Mouse (Mus musculus): Measurements from ENCODE around the gene Kcnq2. TPM values are rescaled to one million over a fixed set of nuclear protein-coding genes. Genes with fewer than 3 reads are reported as not detected.

Kcnq2 gene
- polyA plus RNA-seq, 2 experiments from 2014 or later = not detected

DNA sequence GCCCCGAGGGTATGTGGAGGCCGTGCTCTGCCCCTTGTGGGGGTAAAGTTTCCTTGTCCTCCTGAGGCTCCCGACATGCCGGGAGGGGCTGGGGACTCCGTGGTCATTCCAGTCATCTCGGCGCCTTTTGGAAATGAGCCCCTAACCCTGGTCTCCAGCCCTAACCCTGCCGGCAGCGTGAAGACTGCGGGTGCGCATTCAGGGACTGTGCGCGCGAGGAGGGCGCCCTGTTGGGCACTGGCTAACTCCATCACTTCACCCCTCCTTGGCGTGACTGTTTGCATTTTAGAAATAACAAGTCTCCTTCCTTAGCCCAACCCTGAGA, 95.8 kb downstream of the Kcnq2 start:
- ATAC-seq = no peak

DNA sequence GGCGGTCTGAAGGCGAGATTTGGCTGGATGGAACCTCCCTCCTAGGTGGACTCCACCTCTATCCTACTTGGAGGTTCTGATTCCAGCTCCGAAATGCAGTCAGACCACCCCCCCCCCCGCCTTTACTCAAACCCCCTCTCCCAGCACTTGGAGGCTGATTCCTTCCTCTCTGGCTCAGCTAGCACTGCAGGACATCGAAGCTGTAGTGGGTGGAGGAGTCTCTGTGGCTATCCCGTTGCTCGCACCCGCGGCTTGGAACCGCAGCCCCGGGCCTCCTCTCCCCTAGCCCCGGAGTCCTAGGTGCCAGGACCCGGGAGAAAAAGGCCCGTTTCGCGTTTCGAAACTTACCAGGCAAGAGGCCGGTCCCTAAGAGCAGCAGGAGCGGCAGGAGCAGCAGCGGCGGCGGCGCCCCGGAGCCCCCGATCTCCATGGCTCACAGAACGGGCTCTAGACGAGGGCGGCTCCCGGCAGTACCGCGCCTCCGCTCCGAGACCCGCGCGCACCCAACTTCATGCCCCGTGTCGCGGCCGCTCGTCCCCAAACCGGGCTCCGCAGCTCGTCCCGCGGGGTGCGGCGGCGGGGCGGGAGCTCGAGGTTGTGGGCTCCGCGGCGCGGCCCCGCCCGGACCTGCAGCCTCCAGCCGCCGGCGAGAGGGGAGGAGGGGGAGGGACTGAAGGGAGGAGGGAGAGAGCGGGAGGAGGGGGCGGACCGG, 96.3 kb downstream of the Kcnq2 start:
- ATAC-seq = no peak

DNA sequence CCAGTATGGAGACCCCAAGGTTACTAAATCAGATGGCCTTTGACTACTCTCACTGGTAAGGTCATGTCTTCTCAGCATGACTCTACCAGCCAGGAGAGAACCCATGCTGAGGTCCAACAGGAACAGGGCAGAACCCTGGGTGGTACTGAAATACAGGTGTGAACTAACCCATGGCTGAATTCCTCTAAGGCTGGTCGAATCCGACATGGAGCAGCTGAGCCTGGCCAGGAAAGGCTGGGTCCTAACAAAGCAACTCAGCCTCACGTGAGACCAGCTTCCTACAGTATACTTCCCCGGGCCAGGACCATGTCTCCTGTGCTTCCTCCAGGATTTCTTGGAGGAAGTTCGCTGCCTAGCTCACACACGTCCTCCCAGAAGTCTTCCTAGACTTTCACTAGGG, 98.5 kb downstream of the Kcnq2 start:
- ATAC-seq = no peak

DNA sequence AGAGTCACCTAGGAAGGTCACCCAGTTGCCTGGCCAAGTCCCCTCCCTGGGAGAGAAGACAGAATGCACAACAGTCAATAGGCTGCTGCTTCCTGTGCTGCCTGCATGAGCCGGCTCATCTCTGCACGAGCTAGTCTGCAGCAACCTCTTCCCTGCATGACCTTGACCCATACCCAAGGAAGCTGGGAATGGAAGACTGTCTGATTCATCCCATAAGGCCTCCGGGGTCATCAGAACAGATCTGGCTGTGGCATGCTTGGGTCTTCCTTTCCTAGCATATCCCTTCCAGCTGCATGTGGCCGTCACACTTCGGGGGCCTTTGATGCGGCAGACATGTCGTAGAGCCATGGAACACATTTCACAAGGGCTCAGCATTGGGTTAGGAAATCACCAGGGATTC, 99.9 kb downstream of the Kcnq2 start:
- ATAC-seq = no peak

DNA sequence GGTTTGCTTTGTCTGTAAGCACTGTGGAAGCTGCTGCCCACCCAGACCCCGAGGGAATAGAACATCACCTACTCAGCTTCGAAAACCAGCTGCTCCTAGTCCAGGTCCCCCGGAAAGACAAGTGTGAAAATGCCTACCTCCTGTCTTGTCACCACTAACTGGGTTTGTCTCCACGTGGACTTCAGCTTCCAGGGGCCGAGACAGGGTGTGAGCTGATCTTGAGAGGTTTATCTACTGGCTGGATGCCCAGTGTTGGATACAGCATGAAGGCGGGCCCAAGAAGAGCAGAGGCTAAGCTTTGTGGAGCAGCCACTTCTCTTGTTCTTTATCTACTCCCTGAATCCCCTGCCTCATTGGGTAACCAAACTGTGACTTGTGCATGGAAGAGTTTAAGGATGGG, 101.8 kb downstream of the Kcnq2 start:
- ATAC-seq = no peak

DNA sequence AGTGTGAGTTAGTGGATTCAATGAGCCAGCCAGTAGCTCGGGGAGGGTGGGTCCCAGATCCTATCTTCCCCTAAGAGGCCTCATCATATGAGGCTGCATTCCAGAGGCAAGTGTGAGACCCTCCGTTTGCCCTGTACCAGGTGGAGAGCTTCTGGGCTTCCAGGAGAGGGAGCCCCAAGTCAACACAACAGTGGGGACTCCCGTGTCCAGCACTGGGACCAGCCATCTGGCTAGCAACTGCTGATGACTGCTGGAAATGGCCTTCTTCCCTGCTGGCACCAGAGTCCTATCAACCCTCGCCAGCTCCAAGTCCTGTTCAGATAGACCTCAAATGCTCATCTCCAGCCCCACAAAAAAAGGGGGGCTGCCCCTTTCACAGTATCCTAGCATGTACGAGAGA, 102.7 kb downstream of the Kcnq2 start:
- no peak for ATAC-seq

DNA sequence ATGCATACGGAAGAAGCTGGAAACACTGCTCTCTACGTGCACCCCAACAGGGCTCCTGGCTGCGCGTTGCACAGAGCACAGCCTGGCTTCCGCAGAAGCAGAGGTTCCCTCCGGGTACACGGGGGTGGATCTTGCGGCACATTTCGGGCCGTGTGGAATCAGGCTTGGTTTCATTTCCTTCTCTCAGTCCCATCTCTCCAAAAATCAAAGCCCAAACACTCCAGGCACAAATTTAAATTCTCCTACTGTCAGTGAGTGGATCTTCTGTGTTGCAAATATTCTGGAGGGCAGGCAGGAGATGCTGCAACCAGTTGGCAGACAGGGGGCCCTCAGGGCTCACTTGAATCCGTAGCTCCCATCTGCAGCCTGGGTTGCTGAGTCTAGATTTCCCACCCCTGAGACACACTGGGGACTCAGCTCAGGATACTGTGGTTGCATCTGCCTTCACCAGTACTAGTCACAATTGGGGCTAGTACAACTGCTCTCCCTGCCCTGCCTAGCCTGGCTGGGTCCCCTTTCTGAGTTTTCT, 103.6 kb downstream of the Kcnq2 start:
- ATAC-seq = no peak

Other genes with a start within 250 kb of the Kcnq2 start
- 1 to 10 TPM; 7.5 to 9.2 TPM for gene Ythdf1, start 214.4 kb downstream of the Kcnq2 start, polyA plus RNA-seq (2017; shearing (Covaris generic))
- not detected for gene Birc7, start 206.3 kb downstream of the Kcnq2 start, polyA plus RNA-seq (2017; shearing (Covaris generic))
- not detected for gene Nkain4, start 180.6 kb downstream of the Kcnq2 start, polyA plus RNA-seq (2017; shearing (Covaris generic))
- 10 to 100 TPM; 42.6 to 73.0 TPM for gene Arfgap1, start 168.1 kb downstream of the Kcnq2 start, polyA plus RNA-seq (2017; shearing (Covaris generic))
- gene Col20a1, start 148.8 kb downstream of the Kcnq2 start, polyA plus RNA-seq (2017; shearing (Covaris generic)) = under 1 TPM; 0.36 to 0.38 TPM
- not detected for gene Chrna4, start 91.8 kb downstream of the Kcnq2 start, polyA plus RNA-seq (2017; shearing (Covaris generic))
- not detected for gene Eef1a2, start 21.7 kb upstream of the Kcnq2 start, polyA plus RNA-seq (2017; shearing (Covaris generic))
- 100 to 1,000 TPM; 138 to 145 TPM for gene Ppdpf, start 51.9 kb upstream of the Kcnq2 start, polyA plus RNA-seq (2017; shearing (Covaris generic))
- under 1 TPM in 1 of 2 experiments, not detected in 1; 0.08 TPM for gene Ptk6, start 67.5 kb upstream of the Kcnq2 start, polyA plus RNA-seq (2017; shearing (Covaris generic))
- gene Srms, start 77.9 kb upstream of the Kcnq2 start, polyA plus RNA-seq (2017; shearing (Covaris generic)) = under 1 TPM; 0.42 to 0.70 TPM
- 1 to 10 TPM in 1 of 2 experiments, not detected in 1; 1.3 TPM for gene Fndc11, start 84.7 kb upstream of the Kcnq2 start, polyA plus RNA-seq (2017; shearing (Covaris generic))
- 10 to 100 TPM; 19.7 to 25.9 TPM for gene Helz2, start 106.7 kb upstream of the Kcnq2 start, polyA plus RNA-seq (2017; shearing (Covaris generic))
- gene Gmeb2, start 152.7 kb upstream of the Kcnq2 start, polyA plus RNA-seq (2017; shearing (Covaris generic)) = 1 to 10 TPM; 9.5 to 9.7 TPM
- gene Stmn3, start 179.2 kb upstream of the Kcnq2 start, polyA plus RNA-seq (2017; shearing (Covaris generic)) = not detected
- 10 to 100 TPM; 42.4 to 44.3 TPM for gene Rtel1, start 184.4 kb upstream of the Kcnq2 start, polyA plus RNA-seq (2017; shearing (Covaris generic))
- gene Zgpat, start 229.6 kb upstream of the Kcnq2 start, polyA plus RNA-seq (2017; shearing (Covaris generic)) = 10 to 100 TPM; 16.4 to 23.4 TPM
- 10 to 100 TPM; 67.6 to 76.2 TPM for gene Arfrp1, start 230.1 kb upstream of the Kcnq2 start, polyA plus RNA-seq (2017; shearing (Covaris generic))
- gene Lime1, start 244.8 kb upstream of the Kcnq2 start, polyA plus RNA-seq (2017; shearing (Covaris generic)) = 100 to 1,000 TPM; 302 to 371 TPM

Data from CD4-positive, CD25-positive, alpha-beta regulatory T cell, adult 4 months (primary cell).